Mouse (Mus musculus): ENCODE results near the gene Mrpl12.

DNA sequence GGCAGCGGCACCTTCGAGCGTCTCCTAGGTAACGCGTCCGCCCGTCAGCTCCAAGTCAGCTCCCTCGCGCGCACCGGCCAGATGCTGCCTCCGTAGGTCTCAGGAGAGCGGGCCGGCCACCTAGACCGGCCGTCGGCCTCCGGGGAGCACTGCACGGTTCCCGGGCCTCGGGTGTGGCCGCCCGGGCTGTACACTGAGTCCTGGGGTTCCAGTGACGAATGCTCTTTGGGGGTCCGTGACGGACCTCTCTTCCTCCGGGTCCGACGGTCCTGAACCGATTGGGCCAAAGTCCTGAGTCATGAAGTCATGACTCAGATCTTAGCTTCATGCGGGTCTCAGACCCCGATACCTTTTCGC is 16.7 kb upstream of the Mrpl12 start:
- TF ChIP-seq CTCF (IDR thresholded peaks at IDR 0.05; ENCODE audit: low read depth) (no peak), EP300 (IDR thresholded peaks at IDR 0.05; ENCODE audit: low read depth) (no peak)

Data from heart, postnatal 0 days (tissue).